Mouse (Mus musculus): ENCODE results near the gene Aloxe3.

Gene Aloxe3

GRCm38 (mm10) chr11:69109032-69109900 lies 16.4 kb upstream of the Aloxe3 start:
- no peak for DNase-seq

- peak; percentile 98 to 99 for DNase-seq
These were observed 15.2 kb upstream of the Aloxe3 start for GRCm38 (mm10) chr11:69110319-69111046.

- no peak for DNase-seq
These were observed 14.5 kb upstream of the Aloxe3 start for GRCm38 (mm10) chr11:69111051-69111810.

- DNase-seq: no peak
These were observed 13.8 kb upstream of the Aloxe3 start for GRCm38 (mm10) chr11:69111865-69112264.

GRCm38 (mm10) chr11:69114018-69114417 lies 11.7 kb upstream of the Aloxe3 start:
- no peak for DNase-seq

GRCm38 (mm10) chr11:69114621-69115020 lies 11.1 kb upstream of the Aloxe3 start:
- no peak for DNase-seq

- no peak for DNase-seq
These were observed 8.9 kb upstream of the Aloxe3 start for GRCm38 (mm10) chr11:69116843-69117242.

GRCm38 (mm10) chr11:69117737-69118695 lies 7.7 kb upstream of the Aloxe3 start:
- peak; percentile 69 to 80 for DNase-seq

- peak; percentile 83 to 88 for DNase-seq
These were observed 6.9 kb upstream of the Aloxe3 start for GRCm38 (mm10) chr11:69118765-69119164.

GRCm38 (mm10) chr11:69119446-69120155 lies 6.1 kb upstream of the Aloxe3 start:
- DNase-seq: no peak

GRCm38 (mm10) chr11:69120221-69121000 lies 5.3 kb upstream of the Aloxe3 start, which contains the start of gene Hes7:
TSS of gene Hes7 (plus strand) at chr11:69120404.
- peak; percentile 48 to 57 for DNase-seq

GRCm38 (mm10) chr11:69121001-69121740 lies 4.5 kb upstream of the Aloxe3 start:
- DNase-seq: peak; percentile 48 to 62

- no peak for DNase-seq
These were observed 3.9 kb upstream of the Aloxe3 start for GRCm38 (mm10) chr11:69121741-69122335.

- DNase-seq: peak; percentile 92 to 95
These were observed 3.3 kb upstream of the Aloxe3 start, which contains the start of gene 9130213A22Rik for GRCm38 (mm10) chr11:69122336-69122951. TSS of gene 9130213A22Rik (minus strand) at chr11:69122589.

GRCm38 (mm10) chr11:69123056-69123692 lies 2.5 kb upstream of the Aloxe3 start:
- peak; percentile 90 to 93 for DNase-seq

GRCm38 (mm10) chr11:69123693-69124497 lies 1.8 kb upstream of the Aloxe3 start:
- DNase-seq: peak; percentile 90 to 93

- peak; percentile 70 to 78 for DNase-seq
These were observed 1.2 kb upstream of the Aloxe3 start for GRCm38 (mm10) chr11:69124498-69124847.

All from kidney, postnatal 4 days (tissue).